Mouse (Mus musculus) kidney, adult 2 months (tissue): ENCODE measurements around the gene Tspan31. TPM values are rescaled to one million over a fixed set of nuclear protein-coding genes. Genes with fewer than 3 reads are reported as not detected.
A peak's percentile ranks its signal among the peaks of the same experiment; 100 is the strongest.

Experiments used
- DNase-seq: peaks from one replicate; pipeline ENCODE4 v3.0.0; 2021
- H3K27ac ChIP-seq: fragments of 200-500 bp; 2 replicates; pipeline ENCODE4 v1.5.1; 2012; ENCODE audit warnings: low read depth, low read length, control low read depth, inconsistent platforms; ENCODE audit not compliant: insufficient read depth
- H3K27me3 ChIP-seq: fragments of 200-500 bp; replicated peaks from 2 replicates; pipeline ENCODE4 v1.6.1; 2012; ENCODE audit warnings: mild to moderate bottlenecking, moderate library complexity, low read length, inconsistent platforms; ENCODE audit not compliant: control insufficient read depth, insufficient read depth
- H3K36me3 ChIP-seq: fragments of 200-500 bp; 2 replicates; pipeline ENCODE4 v1.6.1; 2012; ENCODE audit warnings: mild to moderate bottlenecking, moderate library complexity, low read length, inconsistent platforms; ENCODE audit not compliant: control insufficient read depth, insufficient read depth
- H3K4me1 ChIP-seq: fragments of 200-500 bp; 2 replicates; pipeline ENCODE4 v1.6.1; 2011; ENCODE audit warnings: low read length; ENCODE audit not compliant: control insufficient read depth, insufficient read depth
- H3K4me3 ChIP-seq: fragments of 200-500 bp; 2 replicates; pipeline ENCODE4 v1.5.1; 2011; ENCODE audit warnings: mild to moderate bottlenecking, low read depth, low read length, control low read depth; ENCODE audit not compliant: insufficient read depth
- CTCF ChIP-seq: fragments of 200-500 bp; conservative IDR thresholded peaks from 2 replicates; pipeline ENCODE4 v1.5.1; 2011; ENCODE audit warnings: low read depth, mild to moderate bottlenecking, control low read depth, low read length, moderate library complexity, mixed read lengths; ENCODE audit not compliant: insufficient read depth, insufficient read length
- POLR2A ChIP-seq: fragments of 200-500 bp; IDR thresholded peaks from one replicate; pipeline ENCODE4 v1.6.1; 2011; ENCODE audit warnings: low read depth, low read length, control low read depth
- WGBS: fragments of 180-500 bp; shearing (Covaris S2); methylation state at CpG from one replicate; pipeline ENCODE4 v1.1.7; 2018; 5-methylcytosine and 5-hydroxymethylcytosine counted together
- polyA plus RNA-seq: library from polyadenylated mRNA; depleted of rRNA; stranded (reverse); fragments of >200 nt; gene quantifications from 2 replicates; pipeline ENCODE4 v1.2.3, GENCODE M21; 2012

Tspan31 gene
- polyA plus RNA-seq, 1 experiment: 117 TPM

GRCm38 (mm10) chr10:127094382-127094802, 24.3 kb upstream of the Tspan31 start:
- H3K4me1 ChIP-seq: no peaks in the 10 kb centered on the region; the same call in 1 of the 2 replicates
- H3K27ac ChIP-seq: no peak overlapping the region
- peak; percentile 44 for DNase-seq
- no peaks in the 10 kb centered on the region for H3K27me3 ChIP-seq
- H3K36me3 ChIP-seq: peaks cover under 1% of the 10 kb centered on the region; the same call in 1 of the 2 replicates
- TF ChIP-seq POLR2A: no peak
- no peak for TF ChIP-seq CTCF
- 16% methylated on average over 7 of the region's 7 CpGs for WGBS
- no peak overlapping the region for H3K4me3 ChIP-seq

GRCm38 (mm10) chr10:127092742-127093141, 22.7 kb upstream of the Tspan31 start:
- Histone ChIP-seq H3K4me1 (no peaks in the 10 kb centered on the region; the same call in 1 of the 2 replicates), H3K27ac (no peak overlapping the region), H3K36me3 (no peaks in the 10 kb centered on the region), H3K27me3 (no peaks in the 10 kb centered on the region), H3K4me3 (no peak overlapping the region)
- no peak for DNase-seq
- 61% methylated on average over 4 of the region's 4 CpGs for WGBS
- no peak for TF ChIP-seq CTCF
- TF ChIP-seq POLR2A: no peak

DNA sequence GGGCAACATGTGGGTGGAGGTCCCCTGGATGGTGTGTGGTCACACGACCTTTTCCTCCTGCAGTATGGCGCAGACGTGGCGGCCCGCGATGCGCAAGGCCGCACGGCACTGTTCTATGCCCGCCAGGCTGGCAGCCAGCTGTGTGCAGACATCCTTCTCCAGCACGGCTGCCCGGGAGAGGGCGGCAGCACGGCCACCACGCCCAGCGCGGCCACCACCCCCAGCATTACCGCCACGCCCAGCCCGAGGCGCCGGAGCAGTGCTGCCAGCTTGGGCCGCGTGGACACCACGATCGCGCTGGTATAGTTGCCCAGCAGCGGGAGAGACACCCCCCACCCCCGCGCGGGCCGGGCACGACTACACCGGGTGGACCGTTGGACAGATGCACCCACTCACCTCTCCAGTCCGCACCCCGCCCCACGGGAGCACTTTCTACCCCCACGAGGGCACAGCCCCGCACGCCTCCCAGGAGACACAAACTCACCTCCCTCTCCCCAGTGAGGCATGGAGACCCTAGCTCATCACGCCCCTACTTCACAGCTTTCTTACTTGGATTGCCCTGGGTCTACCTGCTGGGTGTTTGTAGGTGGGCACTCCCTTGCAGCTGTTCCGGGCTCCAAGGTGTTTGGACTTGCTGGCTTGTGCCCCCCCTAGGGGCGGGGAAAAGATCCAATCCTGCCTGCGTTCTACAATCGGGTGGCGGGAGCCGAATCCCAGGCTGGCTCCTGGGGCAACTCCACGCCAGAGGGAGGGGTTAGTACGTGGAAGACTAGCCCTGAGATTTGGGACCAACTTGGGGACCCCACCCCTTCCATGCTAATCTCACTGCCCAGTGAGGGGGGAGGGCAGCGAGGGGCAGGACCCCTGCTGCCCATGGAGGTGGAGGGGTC, 21.7 kb upstream of the Tspan31 start:
- H3K4me3 ChIP-seq: no peak overlapping the region
- H3K27ac ChIP-seq: no peak overlapping the region
- DNase-seq: peak; percentile 57
- H3K27me3 ChIP-seq: no peaks in the 10 kb centered on the region
- H3K36me3 ChIP-seq: no peaks in the 10 kb centered on the region
- TF ChIP-seq POLR2A (no peak), CTCF (0 out of 2 replicates have a peak, but pooled peaks have one; percentile 1)
- H3K4me1 ChIP-seq: no peaks in the 10 kb centered on the region; the same call in 1 of the 2 replicates
- WGBS: 16% methylated on average over 51 of the region's 51 CpGs

GRCm38 (mm10) chr10:127090560-127091411, 20.7 kb upstream of the Tspan31 start:
- H3K4me1 ChIP-seq: no peaks in the 10 kb centered on the region; the same call in 1 of the 2 replicates
- TF ChIP-seq CTCF: no peak
- TF ChIP-seq POLR2A: no peak
- H3K4me3 ChIP-seq: no peak overlapping the region
- 7% methylated on average over 57 of the region's 57 CpGs for WGBS
- H3K27ac ChIP-seq: no peak overlapping the region
- no peaks in the 10 kb centered on the region for H3K27me3 ChIP-seq
- DNase-seq: peak; percentile 86
- no peaks in the 10 kb centered on the region for H3K36me3 ChIP-seq

GRCm38 (mm10) chr10:127085633-127086032, 15.6 kb upstream of the Tspan31 start:
- no peak overlapping the region for H3K27ac ChIP-seq
- 0 out of 2 replicates have a peak, but pooled peaks cover 1% of the 10 kb centered on the region for H3K27me3 ChIP-seq
- no peak for DNase-seq
- H3K36me3 ChIP-seq: no peaks in the 10 kb centered on the region
- 56% methylated on average over 6 of the region's 6 CpGs for WGBS
- no peak overlapping the region for H3K4me3 ChIP-seq
- H3K4me1 ChIP-seq: no peaks in the 10 kb centered on the region
- TF ChIP-seq POLR2A (no peak), CTCF (no peak)

GRCm38 (mm10) chr10:127085052-127085451, 15.0 kb upstream of the Tspan31 start:
- no peak for TF ChIP-seq CTCF
- no peak for TF ChIP-seq POLR2A
- H3K36me3 ChIP-seq: no peaks in the 10 kb centered on the region
- no peak overlapping the region for H3K4me3 ChIP-seq
- H3K27me3 ChIP-seq: peaks cover 1% of the 10 kb centered on the region; the same call in 1 of the 2 replicates
- no peaks in the 10 kb centered on the region for H3K4me1 ChIP-seq
- no peak overlapping the region for H3K27ac ChIP-seq
- WGBS: 77% methylated on average over 9 of the region's 9 CpGs
- no peak for DNase-seq
